Mouse (Mus musculus): ENCODE data around the gene Zfp318.

Zfp318 gene

GRCm38 (mm10) chr17:46383294-46384060, at the start of gene Zfp318:
Zfp318 (plus strand) TSS chr17:46383731.
- DNase-seq, result peak; percentile 99

- no peak for DNase-seq
Observed at GRCm38 (mm10) chr17:46336475-46336874, 47.1 kb upstream of the Zfp318 start.

DNA sequence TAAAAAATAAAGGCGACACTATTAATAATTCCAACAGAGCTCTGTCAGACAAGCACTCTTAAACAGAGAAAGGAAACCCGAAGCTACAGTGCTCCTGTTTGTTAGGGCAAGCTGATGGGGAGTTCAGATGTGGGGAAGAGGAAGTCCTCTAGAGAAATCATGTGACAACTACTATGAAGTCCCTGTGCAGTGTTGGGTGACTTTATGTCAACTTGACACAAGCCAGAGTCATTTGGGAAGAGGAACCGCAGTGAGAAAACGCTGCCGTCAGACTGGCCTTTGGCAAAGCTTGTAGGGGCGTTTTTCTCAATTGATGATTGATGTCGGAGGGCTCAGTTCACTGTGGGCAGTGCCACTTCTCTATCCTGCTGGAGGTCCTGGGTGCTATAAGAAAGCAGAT, 42.3 kb upstream of the Zfp318 start:
- DNase-seq, result no peak

- DNase-seq, result no peak
Observed at GRCm38 (mm10) chr17:46351026-46351700, 32.4 kb upstream of the Zfp318 start.

DNA sequence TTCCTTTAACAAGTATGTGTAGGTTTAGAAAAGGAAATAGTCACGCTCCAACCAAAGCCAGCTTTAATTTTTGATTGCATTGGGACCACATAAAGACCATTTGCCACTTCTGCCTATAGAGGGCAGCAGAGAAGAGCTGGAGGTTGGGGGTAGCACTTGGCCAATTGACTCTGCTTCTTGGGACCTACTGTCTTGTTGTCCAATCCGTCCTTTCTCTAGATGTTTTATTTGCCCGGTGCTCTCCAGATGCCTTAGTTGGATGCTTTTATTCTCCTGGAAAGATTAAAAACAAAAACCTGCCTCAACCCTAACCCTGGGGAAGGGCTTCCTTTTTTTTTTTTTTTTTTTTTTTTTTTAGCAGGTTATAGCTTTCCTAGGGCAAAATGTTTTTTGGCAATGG, 11.7 kb upstream of the Zfp318 start:
- peak; percentile 26 for DNase-seq

DNA sequence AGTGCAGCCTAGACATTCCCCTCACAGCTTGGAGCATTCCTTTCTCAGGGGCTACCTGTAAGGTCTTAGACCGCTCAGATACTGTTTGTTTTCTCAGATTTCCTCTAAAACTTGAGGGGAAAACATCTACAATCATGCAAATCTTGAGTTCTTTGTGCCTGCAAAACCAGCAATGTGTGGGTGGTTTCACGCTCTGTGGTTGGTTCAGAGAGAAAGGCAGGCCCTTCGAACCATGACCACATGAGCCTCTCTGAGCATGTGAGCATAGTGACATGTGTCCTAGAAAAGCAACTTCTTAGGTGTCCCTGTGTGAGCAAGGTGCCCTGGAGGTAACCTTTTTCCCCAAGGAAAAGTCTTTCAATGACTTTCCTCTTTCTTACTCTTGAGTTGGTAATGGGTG, 5.0 kb upstream of the Zfp318 start:
- no peak for DNase-seq

- DNase-seq, result peak; percentile 45
Observed at GRCm38 (mm10) chr17:46384061-46384801, 700 bp downstream of the Zfp318 start.

GRCm38 (mm10) chr17:46388200-46388599, 4.7 kb downstream of the Zfp318 start:
- no peak for DNase-seq

DNA sequence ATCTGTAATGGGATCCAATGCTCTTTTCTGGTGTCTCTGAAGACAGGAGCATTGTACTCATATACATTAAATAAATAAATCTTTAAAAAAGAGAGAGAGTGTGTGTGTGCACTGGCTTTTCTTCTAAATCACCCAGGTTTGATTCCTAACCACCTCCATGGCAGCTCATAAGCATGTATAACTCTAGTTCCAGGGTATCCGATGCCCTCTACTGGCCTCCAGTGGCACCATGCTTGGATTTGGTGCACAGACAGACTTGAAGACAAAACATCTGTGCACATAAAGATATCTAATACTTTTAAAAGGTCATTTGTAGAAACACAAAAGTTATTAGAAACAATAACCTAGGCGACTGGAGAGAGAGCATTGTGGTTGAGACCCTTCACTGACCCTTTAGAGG, 9.5 kb downstream of the Zfp318 start:
- peak; percentile 48 for DNase-seq

- no peak for DNase-seq
Observed at GRCm38 (mm10) chr17:46394631-46395030, 11.1 kb downstream of the Zfp318 start.

- DNase-seq, result no peak
Observed at GRCm38 (mm10) chr17:46408478-46408877, 24.9 kb downstream of the Zfp318 start.

GRCm38 (mm10) chr17:46418628-46419027, 35.1 kb downstream of the Zfp318 start:
- peak; percentile 52 for DNase-seq

- no peak for DNase-seq
Observed at GRCm38 (mm10) chr17:46419717-46420116, 36.2 kb downstream of the Zfp318 start.

DNA sequence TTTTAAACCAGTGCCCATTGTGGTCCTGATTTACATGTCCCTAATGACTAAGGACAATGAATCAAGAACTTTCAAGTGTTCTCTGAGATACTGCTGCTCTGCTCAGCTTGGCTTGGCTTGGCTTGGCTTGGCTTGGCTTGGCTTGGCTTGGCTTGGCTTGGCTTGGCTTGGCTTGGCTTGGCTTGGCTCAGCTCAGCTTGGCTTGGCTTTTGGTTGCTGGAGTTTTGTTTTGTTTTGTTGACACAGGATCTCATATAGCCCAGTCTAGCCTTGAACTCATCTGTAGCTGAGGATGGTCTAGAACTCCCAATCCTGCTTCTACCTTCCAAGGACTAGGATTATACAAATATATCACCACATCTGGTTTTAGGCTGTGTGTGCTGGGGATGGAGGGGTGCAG, 43.0 kb downstream of the Zfp318 start:
- no peak for DNase-seq

- DNase-seq, result peak; percentile 47
Observed at GRCm38 (mm10) chr17:46428761-46429414, 45.4 kb downstream of the Zfp318 start, which contains the start of gene Crip3. Crip3 (plus strand) TSS chr17:46428926.

GRCm38 (mm10) chr17:46433627-46434026, 50.1 kb downstream of the Zfp318 start:
- peak; percentile 56 for DNase-seq

- DNase-seq, result peak; percentile 59
Observed at GRCm38 (mm10) chr17:46436672-46437366, 53.3 kb downstream of the Zfp318 start.

- DNase-seq, result peak; percentile 65
Observed at GRCm38 (mm10) chr17:46438298-46438873, 54.9 kb downstream of the Zfp318 start, which contains the start of gene Slc22a7. Slc22a7 (minus strand) TSS chr17:46438457.

GRCm38 (mm10) chr17:46439176-46439575, 55.6 kb downstream of the Zfp318 start:
- DNase-seq, result no peak

GRCm38 (mm10) chr17:46444839-46445579, 61.5 kb downstream of the Zfp318 start:
- no peak for DNase-seq

DNA sequence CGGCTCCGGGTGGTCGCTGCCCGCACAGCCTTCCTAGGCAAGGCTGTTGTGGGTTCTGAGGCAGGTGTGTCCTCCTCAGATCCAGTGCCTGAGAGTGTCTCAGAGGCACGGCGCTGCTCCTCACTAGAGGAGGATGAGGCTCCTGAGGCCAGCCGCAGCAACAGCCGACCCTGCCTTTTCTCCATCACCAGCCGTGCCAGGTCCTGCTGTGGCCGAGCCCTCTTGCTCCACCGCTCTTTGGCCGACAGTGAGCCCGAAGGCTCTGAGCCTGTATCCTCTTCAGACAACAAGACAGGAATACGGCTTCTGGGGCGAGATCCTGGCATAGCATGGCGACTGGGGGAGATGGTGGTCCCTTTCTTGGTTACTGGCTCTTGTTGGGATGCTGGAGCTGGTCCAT, 62.7 kb downstream of the Zfp318 start:
- no peak for DNase-seq
